Mouse (Mus musculus): ENCODE results near the gene Lamtor1.

Gene Lamtor1

DNA sequence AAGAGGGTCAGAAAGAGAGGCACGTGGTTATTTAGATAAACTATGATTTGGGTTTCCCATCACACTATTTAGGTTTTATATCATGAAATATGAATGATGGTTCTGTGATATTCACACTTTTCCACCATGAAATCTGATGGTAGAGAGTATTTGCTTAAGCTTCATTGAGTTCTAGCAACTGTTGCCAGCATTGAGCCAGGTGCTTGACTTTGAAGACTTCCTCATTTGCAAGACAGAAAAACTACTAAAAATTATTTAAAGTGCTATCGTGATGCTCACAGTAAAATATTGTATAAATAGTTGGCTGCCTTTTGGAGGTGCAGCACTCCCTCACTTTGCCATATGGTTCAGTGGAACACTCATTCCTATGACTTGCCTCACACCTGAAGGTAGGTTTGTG lies 49.6 kb downstream of the Lamtor1 start:
- DNase-seq (ENCODE audit: low read depth in 1 of 2, low spot score in 2 of 2): no peak

DNA sequence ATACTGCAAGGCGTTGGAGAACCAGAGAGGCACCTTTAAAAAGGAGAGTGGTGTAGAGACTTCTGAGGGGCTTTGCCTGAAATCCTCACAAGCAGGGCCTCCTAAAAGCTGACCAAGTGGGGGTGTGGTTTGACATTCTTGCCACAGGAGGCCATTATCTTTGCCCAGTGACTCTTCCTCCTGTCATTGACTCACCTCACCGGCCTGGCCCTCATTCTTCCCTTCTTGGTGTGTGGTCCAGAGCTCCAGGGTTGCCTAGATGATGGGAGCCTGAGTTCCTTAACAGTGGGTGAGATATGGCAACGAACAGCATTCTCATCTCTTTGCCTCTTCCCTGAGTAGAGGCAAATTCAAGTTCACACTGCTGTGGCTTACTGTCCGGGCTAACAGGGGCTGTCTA lies 50.2 kb downstream of the Lamtor1 start:
- no peak for DNase-seq (ENCODE audit: low read depth in 1 of 2, low spot score in 2 of 2)

DNA sequence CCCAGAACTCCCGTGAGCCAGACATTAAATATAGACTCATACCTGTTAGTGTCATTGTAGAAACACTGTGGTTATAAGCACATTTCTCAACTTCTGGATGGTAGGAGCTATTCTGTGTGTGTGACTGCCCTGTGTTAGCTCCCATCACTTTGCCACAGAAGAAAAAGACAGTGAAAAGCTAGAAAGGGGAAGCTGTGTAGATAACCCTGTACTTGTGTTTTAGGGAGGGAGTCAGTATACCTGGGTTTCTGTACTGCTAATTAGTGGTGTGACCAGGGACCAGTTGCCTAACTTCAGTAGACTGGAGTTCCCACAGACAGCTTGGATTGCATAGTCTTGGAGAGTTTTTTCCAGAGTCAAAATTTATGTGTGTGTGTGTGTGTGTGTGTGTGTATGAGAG lies 50.8 kb downstream of the Lamtor1 start:
- no peak for DNase-seq (ENCODE audit: low read depth in 1 of 2, low spot score in 2 of 2)

DNA sequence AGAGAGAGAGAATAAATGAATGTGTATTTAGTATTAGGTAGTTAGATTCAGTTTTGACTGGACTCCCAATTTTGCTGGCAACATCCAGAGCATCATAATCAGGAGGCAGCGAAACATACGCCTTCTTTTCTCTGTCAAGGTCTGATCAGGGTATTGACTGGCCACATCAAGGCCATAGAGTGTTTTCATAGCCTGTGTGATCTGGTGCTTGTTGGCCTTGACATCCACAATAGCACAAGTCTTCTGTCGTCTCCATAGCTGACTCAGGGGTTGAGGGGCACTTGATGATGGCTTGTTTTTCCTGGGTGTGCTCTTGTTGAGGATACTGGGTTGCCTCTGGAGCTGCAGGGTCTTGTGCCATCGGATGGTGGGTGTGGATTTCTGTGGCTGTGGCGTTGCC lies 51.2 kb downstream of the Lamtor1 start:
- DNase-seq (ENCODE audit: low read depth in 1 of 2, low spot score in 2 of 2): no peak

DNA sequence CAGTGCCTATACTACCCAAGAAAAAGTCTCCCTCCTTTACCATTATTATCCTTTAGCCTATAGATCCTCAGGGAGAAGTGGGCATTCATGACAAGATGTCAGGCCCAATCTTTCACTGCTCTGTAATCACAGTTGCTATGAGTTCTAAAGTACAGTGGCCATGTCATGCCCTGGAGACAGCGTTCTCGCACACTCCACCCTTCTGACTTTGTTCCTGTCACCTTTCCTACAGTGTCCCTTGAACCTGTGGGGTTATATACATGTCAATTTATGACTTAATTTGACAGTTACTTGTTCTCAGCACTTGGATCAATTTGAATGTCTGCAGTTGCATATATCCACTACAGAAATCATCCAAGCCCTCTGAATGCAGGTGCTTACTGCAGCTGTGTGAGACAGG lies 57.1 kb downstream of the Lamtor1 start:
- DNase-seq (ENCODE audit: low read depth in 1 of 2, low spot score in 2 of 2): no peak

DNA sequence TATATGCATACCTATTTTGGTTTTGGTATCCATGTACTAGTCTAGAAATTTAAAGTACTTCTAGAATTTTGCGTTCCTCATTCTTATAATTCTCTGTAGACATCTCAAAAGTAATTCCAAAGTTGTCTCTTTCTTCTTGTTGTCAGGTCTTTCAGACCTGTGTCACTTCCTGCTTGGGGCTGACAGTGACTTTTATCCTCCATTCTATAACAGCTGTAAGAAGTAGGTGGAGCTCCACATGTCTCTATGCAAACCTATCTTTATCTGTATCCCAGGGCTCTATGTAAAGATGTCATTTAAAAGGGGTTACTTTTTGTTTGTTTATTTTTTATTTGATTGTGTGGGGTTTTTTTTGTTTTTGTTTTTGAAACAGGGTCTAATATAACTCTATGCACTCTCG lies 57.9 kb downstream of the Lamtor1 start:
- no peak for DNase-seq (ENCODE audit: low read depth in 1 of 2, low spot score in 2 of 2)

DNA sequence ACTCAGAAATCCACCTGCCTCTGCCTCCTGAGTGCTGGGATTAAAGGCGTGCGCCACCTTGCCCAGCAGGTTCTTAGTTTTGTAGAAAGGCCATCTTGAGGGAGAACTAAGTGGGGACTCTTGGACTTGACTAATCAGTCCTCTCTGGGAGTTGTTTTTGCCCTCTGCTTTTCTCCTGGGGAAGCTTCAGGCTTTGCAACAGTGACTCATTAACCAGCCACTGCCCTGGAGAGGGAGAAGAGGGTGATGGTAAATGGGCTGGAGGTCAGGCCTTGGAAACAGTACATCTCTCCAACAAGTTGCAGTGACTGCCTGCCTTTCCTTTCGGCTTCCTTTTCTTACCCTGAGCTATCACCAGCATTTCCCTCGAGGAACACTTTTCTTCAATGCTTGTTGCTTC lies 58.8 kb downstream of the Lamtor1 start:
- no peak for DNase-seq (ENCODE audit: low read depth in 1 of 2, low spot score in 2 of 2)

DNA sequence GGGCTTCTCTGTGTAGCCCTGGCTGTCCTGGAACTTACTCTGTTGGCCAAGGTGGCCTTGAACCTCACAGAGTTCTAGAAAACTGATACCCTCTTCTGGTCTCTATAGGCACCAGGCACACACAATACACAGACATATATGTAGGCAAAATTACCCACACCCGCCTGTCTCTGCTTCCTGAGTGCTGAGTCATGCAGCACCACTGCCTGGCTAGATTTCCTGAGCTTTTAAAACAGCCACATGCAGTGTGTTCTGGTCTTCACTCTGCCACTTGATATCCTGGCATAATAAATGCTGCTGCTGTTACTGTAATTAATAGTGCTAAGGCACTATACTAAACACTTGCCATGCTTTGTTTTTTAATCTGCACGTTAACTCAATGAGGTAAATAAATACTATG lies 59.9 kb downstream of the Lamtor1 start:
- no peak for DNase-seq (ENCODE audit: low read depth in 1 of 2, low spot score in 2 of 2)

DNA sequence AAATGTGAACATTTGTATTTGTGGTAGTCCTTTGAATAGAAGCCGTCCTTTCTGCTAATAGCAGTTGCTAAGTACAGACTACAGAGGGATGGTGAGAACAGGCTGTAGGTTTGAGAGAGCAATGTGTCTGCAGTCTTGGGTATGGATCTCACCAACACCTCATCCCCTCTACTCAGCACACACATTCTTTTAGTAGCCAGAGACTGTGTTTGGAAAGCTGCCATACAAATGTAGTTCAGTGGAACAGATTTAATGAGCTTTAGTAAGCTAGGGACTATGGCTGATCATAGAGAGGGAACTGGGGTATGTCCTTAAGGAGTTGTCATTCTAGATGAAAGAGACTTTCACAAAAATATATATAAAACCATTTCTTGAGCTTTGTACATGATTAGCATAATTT lies 61.6 kb downstream of the Lamtor1 start:
- DNase-seq (ENCODE audit: low read depth in 1 of 2, low spot score in 2 of 2): no peak

DNA sequence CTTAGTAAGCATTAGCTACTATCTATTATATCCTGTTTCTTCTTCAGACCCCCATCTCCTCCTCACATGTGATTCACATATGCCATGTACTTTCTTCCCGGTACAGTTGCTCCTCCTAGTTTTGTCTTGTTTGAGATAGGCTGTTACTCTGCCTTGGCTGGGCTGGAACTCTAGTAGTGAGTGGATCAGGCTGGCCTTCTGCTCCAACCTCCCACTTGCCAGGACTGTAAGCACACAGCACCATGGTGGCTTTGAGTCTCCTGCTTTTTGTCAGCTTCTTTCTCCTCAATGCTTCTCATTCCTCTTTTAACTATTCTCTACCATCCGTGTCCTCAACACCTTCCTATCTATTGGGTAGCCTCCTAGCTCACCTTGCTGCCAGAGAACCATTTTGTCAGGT lies 63.0 kb downstream of the Lamtor1 start:
- no peak for DNase-seq (ENCODE audit: low read depth in 1 of 2, low spot score in 2 of 2)

DNA sequence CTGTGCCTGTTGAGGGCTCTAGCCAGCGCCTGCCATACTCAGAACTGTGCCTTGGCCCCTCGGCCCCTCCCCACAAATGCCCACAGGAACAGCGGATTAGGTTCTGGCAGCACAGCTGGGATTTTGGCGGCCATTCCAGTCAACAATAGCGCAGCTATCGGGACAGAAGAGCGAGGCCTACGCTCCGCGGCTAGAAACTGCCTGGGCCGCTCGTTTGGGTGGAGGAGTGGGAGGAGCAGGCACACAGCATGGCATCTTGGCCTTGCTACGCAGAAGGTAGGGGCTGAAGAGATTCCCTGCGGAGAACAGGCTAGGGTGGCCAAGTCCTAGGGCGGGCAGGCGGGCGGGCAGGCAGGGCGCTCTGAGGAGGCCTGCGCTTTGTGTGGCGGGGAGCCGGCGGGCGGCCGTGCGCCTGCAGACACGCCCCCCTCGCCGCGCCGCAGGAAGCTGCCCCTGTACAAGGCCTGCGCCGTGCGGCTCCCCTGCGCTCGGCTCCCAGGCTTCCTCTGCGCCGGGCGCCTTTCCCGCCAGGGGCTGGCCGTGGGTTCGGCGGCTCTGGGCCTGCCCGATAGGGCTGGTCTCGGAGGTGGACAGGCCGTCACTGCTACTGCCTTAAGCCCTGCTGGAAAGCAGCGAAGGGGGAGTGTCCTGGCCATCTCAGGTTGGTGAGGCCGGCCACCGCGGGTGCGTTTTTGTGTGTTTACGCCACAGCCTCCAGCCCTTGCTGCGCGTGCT lies 64.2 kb downstream of the Lamtor1 start:
- peak; percentile 30 to 63 for DNase-seq (ENCODE audit: low read depth in 1 of 2, low spot score in 2 of 2)

DNA sequence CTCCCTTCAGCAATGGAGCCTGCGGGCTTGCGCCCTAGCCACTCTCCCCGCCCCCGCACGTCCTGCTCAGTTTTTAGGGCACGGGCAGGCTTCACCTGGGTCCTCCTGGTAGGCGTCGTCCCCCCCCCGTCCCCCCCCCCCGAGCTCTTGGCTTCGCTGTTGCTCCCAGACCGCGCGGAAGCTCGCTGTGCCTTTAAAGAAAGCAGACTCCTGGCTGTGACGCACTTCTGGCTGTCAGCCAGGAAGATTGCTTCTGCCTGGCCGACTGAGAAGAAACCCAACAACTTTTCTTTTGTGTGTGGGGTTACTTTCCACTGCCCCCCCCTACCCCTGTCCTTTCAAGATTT lies 64.7 kb downstream of the Lamtor1 start:
- peak; percentile 46 to 63 for DNase-seq (ENCODE audit: low read depth in 1 of 2, low spot score in 2 of 2)

DNA sequence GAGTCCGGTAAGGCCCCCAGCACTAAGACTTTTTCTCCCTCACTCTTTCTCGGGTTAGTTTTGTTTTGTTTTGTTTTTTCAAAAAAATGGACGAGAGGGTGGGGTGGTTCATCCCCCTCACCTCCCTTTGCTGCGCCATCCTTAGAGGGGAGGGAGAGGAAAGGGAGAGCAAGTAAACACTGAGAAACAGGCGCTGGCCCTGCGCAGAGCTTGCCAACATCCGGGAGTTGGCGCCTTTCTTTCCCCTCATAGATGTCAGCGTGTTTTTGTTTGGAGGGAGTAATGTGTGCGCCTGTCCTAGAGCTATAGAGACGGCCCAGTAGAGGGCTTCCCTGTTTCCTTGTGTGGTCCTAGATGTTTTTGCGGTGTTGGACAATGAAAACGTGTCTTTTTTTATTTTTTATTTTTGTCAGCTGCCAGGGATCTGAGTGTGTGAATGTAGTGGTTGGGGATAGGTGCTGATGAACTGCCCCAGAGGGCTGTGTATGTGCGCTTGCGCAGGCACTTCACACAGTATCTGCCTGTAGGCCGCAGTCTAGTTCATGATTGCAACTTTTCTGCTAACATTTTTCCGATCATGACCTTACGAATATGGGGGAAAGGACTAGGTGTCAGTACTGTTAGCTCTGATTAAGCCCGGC lies 65.2 kb downstream of the Lamtor1 start:
- DNase-seq (ENCODE audit: low read depth in 1 of 2, low spot score in 2 of 2): peak in 1 of 2 experiments; percentile 37

DNA sequence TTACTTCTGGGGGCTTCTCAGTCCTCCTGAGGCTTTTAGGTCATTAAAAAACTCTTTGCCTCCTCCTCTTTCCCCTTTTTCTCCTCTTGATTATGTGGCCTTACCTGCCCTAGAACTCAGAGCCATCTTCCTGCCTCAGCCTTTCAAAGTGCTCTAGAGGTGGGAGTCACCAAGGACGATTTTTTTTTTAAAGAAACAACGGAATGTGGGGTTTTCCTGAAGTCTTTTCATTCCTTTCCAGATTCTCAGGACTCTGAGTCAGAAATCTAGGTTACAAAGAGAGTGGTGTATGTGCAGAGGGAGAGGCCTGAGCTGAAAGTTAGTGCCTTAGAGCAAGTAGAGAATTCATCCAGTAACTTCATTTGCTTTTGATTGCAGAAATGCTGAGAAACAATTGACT lies 66.0 kb downstream of the Lamtor1 start:
- DNase-seq (ENCODE audit: low read depth in 1 of 2, low spot score in 2 of 2): no peak

DNA sequence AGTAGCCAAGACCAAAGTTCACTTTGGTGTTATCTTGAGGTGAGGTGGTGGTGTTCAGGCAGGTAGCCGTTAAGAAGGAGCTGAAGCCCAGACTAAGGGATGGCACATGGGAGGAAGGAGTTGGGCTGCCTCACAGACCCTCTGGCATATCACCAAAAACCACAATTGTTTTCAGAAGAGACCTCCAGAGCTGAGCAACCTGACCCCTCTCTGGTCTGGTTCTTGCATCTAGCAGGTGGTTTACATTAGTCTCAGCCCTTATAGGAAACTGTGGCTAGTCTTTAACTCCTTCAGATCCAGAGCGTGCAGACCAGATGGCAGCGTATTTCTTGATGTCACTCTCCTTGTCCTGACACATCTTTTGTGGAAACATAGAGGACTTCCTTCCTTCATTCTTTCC lies 68.0 kb downstream of the Lamtor1 start:
- no peak for DNase-seq (ENCODE audit: low read depth in 1 of 2, low spot score in 2 of 2)

DNA sequence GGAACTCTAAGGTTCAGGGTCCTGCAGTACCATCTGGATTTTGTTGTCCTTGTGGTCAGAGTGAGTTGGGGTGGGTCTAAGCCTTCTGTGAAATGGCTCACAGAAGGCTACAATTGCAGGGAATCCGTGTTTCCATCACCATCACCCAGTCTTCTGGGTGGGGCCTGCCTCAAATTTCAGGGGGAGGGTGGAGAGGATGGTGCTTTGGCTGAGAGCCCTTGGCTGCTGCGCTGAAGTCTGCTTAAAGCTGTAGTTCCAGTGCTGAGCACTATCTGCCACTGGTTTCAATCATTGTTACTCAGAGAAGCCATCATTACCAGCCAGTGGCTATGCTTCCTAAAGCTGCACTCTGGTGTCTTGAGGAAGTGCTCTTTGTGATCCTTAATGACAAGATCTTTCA lies 68.8 kb downstream of the Lamtor1 start:
- no peak for DNase-seq (ENCODE audit: low read depth in 1 of 2, low spot score in 2 of 2)

Data from monocyte, adult 2 months (primary cell).